Mouse (Mus musculus) megakaryocyte-erythroid progenitor cell, adult 5-6 weeks (primary cell): ENCODE data around the gene Selenov. TPM values are rescaled to one million over a fixed set of nuclear protein-coding genes. Genes with fewer than 3 reads are reported as not detected.
"Not testable (repeated sequence)": the region's sequence is repeated elsewhere in the genome, so short reads cannot be mapped to it uniquely, and the experiment has no call there.

Experiments
- ATAC-seq: replicated peaks from 2 replicates; pipeline ENCODE4 v1.8.0; 2016; ENCODE audit warnings: mild to moderate bottlenecking, inconsistent platforms; ENCODE audit not compliant: severe bottlenecking, poor library complexity, low FRiP score, low TSS enrichment
- total RNA-seq, 2 experiments: library from RNA; stranded (forward) in 1 of 2; stranded (reverse) in 1 of 2; fragments of 200-1000, 215-1000 nt in 1 of 2; fragments of >200 nt in 1 of 2; fragmentation: Nextera tagmentation in 1 of 2; gene quantifications; 2 replicates each; pipeline ENCODE4 v1.2.3; 2014 to 2017

Selenov gene
- total RNA-seq, 2 experiments from 2014 or later = not detected

DNA sequence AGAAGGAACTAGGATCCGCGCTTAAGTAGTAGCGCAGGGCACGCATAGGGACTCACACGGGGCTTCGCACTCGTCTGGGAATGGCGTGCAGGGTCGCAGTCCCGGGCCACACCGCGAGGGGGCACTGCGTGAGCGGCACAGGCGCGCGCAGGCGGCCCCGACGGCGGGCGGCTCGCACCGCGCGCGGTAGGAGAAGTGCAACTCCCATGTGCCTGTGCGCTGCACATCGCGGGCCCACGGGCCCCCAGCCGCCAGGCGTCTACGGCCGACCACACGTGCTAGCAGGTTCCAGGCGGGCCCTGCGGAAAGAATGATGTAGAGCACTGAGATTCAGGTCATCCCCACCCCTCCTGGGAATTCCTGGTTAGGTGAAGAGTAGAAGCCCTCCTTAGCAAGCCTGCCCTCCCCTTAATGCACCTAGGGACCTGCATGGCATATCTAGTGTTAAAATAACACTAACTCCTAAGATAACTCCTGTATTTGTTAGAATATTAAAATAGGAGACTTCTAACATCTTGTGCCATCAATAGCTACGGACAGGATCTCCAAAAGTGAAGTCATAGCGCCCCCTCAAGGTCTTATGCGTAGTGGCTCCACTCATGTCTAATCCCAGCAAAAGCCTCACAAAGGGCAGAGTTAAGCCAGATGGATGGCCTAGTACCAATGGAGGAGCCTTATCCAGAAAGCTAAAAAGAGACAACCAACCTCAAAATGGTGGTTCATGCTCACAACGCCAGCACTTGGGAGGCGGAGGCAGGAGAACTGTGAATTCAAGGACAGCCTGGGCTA lies 8.0 kb upstream of the Selenov start:
- ATAC-seq = peak; percentile 71

DNA sequence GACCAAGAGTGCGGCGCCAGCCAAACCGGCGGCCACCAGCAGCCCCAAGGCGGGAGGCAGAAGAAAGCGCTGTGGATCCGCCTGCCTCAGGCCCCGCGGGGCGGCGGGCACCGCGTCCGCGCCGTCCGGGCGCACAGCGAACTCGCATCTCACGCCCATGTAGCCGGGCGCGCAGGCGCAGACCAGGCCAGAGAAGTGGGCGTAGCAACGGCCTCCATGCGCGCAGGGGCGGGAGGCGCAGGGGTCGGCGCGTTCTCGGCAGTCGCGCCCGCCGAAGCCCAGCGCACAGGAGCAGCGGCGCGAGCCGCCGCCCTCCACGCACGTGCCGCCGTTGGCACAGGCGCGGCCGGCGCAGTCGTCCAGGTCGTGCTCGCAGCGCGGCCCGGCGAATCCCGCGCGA lies 3.5 kb upstream of the Selenov start:
- no peak for ATAC-seq

DNA sequence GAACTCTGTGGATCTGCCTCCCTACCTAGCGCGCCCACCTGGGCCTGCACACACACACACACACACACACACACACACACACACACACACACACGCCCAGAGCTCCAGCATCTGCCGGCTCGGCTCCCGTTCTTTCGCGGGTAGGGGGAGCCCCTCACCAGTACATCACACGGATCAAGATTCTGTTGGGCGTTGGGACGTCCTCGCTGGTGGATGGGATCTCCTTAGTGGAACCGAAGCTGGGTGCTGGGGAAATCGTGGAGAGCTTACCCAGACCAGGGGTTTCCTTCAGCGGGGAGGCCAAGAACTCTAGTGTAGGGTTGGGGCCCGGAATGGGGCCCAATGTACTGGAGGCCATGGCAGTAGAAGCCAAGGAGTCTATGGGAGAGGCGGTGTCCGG lies 821 bp downstream of the Selenov start:
- no peak for ATAC-seq

DNA sequence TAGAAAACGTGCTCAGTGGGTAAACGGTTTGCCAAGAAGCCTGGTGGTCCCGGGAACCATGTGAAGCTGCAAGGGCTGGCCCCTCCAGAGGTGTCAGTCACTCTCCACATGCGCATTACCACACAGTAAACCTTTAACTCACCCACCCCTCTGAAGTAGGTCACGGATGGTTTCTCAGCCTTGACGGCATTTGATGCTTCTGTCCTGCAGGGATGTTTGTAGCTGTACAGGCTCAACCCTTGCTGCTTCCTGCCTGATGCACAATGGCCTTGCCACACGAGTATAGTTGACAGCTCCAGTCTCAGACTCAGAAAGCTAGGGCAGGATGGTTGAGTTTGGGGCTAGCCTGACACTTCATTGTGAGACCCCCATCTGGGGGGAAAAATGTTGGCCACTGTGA lies 10.4 kb downstream of the Selenov start:
- no peak for ATAC-seq

DNA sequence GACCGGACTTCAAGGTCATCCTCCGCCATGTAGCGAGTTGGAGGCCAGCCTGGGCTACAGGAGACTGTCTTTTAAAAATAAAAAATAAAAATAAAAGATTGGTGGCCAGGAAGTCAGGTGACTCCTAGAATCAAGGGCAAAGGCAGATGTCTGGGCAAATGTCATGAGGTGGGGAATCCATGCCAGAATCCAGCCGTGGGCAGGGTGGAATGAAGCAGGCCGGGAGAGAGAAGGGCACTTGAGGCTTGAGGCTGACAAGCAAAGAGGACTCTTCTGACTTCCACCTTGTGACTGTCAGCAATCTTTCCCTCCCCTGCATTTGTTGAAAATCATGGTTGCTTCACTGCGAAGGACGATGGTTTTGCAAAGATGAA lies 12.7 kb downstream of the Selenov start:
- ATAC-seq = no peak

DNA sequence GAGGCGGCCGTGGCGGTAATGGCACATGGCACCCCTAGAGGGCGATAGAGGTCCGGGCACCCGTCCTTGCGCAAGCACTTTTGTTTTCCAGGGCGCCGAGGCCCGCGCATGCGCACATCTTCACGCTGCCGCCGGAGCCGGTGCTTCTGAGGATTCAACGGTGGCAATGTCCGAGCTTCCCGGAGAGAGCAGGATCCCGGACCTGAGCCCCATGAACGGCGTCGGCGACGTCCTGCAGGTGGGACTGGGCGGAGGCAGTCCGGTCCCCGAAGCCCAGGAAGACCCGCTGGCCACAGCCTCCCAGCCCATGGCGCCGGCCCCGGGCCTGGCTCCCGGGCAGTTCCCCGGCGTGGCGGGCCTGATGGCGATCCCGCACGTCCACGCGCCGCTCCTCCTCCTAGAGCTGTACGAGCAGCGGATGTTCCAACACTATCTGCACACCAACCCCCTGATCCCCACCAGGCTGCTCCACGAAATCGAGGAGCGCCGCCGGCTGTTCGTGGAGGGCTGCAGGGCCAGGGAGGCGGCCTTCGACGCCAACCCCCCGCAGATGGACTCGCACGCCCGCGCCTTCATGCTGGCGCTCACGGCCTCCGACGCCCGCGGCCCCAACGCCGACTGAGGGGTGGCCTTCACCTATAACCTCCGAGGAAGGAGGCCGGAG lies 13.2 kb downstream of the Selenov start, which contains the start of gene Eid2b:
Gene Eid2b (plus strand): TSS at position 125 of the 664 bp plus-strand sequence.
- peak; percentile 88 for ATAC-seq

DNA sequence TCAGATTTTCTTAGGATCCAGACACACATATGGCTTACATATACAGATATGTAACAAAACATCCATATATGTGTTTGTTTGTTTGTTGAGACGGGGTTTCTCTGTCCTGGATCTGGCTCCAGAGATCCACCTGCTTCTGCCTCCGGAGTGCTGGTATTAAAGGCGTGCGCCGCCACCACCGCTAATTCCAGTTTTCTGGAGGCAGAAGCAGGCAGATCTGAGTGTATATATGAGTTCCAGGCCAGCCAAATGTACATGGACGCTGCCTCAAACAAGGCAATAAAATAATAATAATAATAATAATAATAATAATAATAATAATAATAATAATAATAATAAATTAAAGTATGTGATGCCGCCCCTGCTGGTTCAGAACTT lies 13.8 kb downstream of the Selenov start:
- ATAC-seq = no peak

DNA sequence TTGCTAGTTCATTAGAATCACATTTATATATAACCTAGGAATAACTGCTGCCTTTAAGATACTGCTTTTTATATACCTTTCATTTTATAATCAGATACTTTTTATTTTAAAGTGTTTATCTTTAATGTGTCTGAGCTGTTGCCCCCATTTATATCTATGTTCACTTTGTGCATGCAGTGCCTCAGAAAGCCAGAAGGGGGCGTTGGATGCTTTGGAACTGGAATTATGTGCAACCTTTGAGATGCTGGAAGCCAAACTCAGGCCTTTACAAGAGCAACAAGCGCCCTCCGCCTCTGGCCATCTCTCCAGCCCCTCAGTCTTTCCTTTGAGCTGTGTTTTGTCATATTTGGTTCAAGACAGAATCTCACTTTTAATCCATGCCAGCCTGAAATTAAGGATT lies 19.2 kb downstream of the Selenov start:
- no peak for ATAC-seq

DNA sequence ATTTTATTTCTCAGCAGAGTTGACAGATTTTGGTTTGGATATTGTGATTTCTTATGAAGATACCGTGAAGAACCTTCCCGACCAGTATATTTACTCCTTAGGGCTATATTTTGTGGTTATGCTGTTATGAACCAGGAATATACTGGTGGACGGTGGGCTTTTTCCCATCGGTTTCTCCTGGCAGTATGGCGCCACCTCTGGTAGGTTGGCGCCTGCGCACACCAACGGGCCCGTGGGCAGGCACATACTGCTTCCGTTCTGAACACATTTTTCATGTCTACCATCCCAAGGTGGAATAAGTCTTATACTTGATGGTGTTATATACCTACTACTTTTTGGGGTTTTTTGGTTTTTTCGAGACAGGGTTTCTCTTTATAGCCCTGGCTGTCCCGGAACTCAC lies 21.6 kb downstream of the Selenov start:
- ATAC-seq = no peak

DNA sequence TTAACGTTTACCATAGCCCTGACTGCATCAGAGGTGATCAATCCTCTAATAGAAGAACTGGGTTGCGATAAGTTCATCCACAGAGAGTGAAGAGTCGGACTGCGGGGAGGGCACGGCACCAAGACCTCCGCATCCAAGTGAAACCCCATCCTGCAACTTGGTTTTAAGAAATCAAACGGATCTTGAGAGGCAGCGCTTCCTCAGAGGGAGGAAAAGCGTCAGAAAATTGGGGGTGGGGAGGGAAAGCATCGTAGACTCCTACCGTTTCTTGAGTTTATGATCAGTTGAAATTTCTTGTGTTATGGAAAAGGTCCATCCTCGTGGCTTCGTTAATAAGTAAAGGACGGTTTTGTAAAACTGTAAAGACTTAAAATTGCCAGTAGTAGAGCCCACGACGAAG lies 22.4 kb downstream of the Selenov start:
- no peak for ATAC-seq

DNA sequence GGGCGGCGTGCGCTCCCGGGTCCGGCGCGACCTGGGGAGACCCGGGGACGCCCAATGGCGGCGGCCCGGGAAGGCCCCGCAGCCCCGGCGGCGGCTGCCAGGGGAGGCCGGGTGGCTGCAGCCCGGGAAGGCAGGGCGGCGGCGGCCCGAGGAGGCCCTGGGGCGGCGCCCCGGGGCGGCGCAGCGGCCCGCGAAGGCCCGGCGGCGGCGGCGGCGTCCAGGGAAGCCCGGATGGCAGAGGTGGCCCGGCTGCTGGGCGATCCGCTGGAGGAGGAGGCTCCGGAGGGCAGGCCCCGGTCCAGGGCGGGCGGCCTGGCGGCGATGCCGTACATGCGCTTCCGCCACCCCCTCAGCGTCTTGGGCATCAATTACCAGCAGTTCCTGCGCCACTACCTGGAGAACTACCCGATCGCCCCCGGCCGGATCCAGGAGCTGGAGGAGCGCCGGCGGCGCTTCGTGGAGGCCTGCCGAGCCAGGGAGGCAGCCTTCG lies 22.9 kb downstream of the Selenov start:
- no peak for ATAC-seq

DNA sequence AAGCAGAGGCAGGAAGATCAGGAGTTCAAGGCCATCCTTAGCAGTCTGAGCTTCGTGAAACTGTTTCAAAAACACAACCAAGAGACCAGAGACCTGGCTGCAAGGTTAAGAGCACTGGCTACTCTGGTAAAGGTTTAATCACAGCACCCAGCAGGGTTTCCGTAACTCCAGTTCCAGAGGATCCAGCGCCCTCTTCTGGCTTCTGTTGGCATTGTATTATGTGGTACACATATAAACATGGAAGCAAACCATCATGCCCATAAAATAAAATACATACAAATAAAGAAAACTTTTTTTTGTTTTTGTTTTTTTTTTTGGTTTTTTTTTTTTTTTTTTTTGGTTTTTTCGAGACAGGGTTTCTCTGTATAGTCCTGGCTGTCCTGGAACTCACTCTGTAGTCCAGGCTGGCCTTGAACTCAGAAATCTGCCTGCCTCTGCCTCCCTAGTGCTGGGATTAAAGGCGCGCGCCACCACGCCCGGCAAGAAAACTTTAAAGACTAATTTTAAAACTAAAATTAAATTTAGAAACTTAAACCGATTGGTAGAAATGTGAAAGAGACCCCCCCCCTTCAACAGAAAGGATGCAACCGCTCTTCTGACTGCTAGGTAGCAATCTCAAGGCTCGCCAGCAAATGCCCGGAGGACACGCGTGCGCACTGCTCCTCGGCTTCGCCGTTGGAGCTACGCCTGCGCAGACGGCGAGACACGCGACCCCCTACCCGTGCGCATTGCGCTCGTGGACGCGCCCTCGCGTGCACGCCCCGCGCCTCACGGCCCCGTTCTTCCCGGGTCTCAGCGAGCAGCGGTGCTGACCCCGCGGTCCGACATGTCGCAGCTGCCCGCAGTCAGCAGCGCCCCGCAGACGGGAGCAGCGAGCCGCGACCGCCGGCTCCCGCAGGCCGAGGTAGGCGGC lies 23.6 kb downstream of the Selenov start, which contains the start of gene Eid2:
Gene Eid2 (plus strand): TSS at position 753 of the 913 bp plus-strand sequence.
- ATAC-seq = no peak

DNA sequence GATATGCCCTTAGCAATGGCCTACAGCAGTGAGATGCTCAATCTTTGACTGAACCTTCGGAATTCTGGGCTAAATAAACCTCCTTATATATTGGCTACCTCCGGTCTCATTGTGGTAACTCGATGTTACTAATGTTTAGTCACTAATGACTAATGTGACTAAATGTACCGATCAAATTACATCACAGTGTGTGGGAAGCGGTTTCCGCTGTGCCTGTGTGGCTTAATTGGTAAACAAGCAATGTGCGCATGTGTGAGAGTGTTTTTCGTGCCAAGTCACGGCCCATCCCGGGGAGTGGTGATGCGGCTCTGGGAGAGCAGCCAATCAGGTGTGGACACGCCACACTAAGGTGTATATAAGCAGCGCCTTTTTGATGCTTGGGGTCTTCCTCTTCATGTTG lies 25.6 kb downstream of the Selenov start:
- no peak for ATAC-seq

DNA sequence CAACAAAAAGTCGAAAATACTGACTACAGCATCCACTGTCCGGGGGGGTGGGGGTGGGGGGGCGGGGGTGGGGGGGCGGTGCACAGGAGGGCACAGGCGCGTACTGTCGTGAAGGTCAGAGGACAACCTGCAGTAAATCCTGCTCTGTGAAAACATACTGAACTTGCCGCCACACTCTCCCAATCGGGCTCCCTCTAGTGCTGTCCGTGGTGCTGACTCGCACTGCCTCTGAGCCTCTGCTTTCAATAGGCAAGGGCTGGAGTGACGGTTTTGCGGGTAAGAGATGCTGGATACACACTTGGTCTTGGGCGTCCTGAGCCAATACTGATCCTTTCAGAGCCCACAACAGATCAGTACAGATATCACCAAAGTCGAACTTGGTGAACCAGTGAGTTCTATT lies 27.2 kb downstream of the Selenov start:
- peak; percentile 86 for ATAC-seq

DNA sequence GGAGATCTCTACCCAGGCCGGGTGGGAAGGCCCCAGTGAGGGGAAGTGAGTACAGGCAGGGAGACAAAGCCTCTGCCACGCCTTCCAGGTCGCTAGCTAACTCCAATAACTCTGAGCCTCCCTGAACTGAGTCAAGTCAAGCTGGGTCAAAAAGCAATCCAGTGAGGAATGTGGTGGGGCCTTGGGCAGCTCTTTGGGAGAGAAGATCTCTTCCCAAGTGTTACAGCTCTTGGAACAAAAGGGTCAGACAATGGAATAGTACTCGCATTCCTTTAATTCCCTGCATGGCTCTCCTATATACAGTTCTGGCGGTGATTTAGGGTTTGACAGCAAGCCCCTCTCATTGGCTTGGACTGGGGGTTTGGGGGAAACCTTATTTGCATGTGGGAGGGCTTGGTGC lies 28.1 kb downstream of the Selenov start:
- ATAC-seq = no peak

DNA sequence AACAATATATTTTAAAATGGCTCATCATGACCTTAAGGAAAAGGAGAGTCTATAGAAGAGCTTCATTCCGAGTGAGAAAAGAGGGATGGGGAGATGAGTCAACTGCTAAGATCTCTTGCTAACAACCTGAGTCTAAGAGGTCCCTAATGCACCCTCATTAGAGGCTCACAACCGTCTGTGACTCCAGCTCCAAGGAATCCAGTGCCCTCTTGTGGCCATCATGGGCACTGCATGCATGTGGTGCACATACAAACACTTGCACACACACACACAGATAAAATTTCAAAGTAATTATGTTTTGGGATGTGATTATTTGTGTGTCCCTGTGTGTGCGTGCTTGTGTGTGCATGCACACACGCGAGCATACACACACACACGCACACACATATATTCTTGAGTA lies 35.5 kb downstream of the Selenov start:
- ATAC-seq = no peak

DNA sequence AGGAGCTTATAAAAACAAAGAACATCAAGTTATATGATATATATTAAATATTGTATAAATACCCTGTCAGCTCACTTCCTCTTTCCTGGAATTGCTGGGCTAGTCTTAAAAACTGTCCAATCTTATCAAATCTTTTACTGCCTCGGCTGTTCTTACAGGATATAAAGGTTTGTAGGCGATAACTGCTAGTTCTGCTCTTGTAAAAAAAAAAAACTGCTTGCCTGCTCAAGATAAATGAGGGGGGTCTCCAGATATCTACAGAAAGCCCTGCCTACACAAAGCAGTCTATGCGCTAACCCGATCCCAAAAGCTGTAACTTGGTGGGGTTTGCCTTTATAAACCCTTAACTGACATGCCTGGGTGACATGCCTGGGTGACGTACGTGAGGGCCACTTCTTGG lies 36.4 kb downstream of the Selenov start:
- ATAC-seq = no peak

DNA sequence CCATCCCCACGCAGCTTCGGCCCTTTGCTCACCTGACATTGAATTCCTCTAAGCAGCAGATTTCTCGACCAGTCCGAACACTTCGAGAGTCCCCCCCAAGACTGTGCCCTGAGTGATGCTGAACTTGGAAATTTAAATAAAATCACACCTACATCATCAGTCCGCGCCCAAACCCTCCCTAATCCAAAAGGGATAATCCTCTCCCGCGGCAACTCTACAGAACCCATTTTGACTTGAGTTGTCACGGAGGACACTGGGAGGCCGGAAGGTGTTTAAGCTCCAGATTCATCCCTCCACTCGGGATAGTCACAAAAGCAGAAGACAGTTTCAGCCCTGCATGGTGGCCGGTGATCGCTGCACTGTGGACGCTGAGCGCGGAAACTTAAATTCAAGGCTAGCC lies 39.0 kb downstream of the Selenov start:
- ATAC-seq = no peak

DNA sequence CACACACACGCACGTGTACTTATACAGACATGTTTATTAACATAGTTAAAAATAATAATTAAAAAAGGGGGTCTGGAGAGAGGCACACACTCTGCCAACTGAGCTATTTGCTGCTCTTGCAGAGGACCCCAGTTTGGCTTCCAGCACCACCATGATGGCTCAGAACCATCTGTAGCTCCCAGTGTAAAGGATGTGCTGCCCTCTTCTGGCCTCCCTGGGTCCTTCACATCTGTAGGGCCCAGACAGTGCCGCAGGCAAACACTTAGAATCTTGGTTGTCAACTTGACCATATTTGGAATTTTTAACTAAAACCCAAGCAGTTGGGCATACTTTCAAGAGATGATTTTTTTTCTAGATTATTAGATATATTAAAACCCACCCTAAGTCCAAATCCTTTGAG lies 42.0 kb downstream of the Selenov start:
- ATAC-seq = no peak

DNA sequence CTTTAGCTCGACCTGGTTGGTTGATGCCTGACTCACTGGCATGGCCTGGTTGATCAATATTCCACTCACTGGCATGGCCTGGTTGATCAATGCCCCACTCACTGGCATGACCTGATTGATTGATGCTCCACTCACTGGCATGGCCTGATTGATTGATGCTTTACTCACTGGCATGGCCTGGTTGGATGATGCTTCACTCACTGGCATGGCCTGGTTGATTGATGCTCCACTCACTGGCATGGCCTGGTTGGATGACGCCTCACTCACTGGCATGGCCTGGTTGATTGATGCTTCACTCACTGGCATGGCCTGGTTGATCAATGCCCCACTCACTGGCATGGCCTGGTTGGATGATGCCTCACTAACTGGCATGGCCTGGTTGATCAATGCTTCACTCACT lies 47.0 kb downstream of the Selenov start:
- ATAC-seq = not testable (repeated sequence)
